Mouse (Mus musculus): Measurements from ENCODE around the gene Heph.

- TF ChIP-seq CTCF (IDR thresholded peaks at IDR 0.05; ENCODE audit: low read depth) (no peak), EP300 (IDR thresholded peaks at IDR 0.05; ENCODE audit: low read depth) (no peak)
Measured at GRCm38 (mm10) chrX:96456201-96456963, 1.2 kb downstream of the Heph start, which contains the start of gene Hsf3.
